Mouse (Mus musculus) G1E (cell line): Measurements from ENCODE around the gene Nek6.

Source experiments
- CTCF ChIP-seq: IDR thresholded peaks from 2 replicates; pipeline ENCODE4 v1.5.1; 2012; ENCODE audit warnings: low read depth, low read length, inconsistent platforms, mixed read lengths
- POLR2AphosphoS5 ChIP-seq: IDR thresholded peaks from 2 replicates; pipeline ENCODE4 v1.6.1; 2012; ENCODE audit warnings: low read depth, low read length, inconsistent platforms; ENCODE audit not compliant: insufficient replicate concordance
- TAL1 ChIP-seq: conservative IDR thresholded peaks from 2 replicates; pipeline ENCODE4 v1.6.1; 2012; ENCODE audit warnings: low read depth, low read length, inconsistent platforms, mixed read lengths

- TF ChIP-seq CTCF (no peak), TAL1 (no peak), POLR2AphosphoS5 (no peak)
Measured at GRCm38 (mm10) chr2:38484556-38484955, 26.9 kb upstream of the Nek6 start.
